Mouse (Mus musculus) lung, postnatal 0 days (tissue): ENCODE data around the gene Fam76a.

Source experiments
- CTCF ChIP-seq: IDR thresholded peaks from 2 replicates; pipeline ENCODE4 v1.5.1; 2016; ENCODE audit warnings: antibody characterized with exemption, mild to moderate bottlenecking
- EP300 ChIP-seq: IDR thresholded peaks from 2 replicates; pipeline ENCODE4 v1.6.1; 2016; ENCODE audit warnings: antibody characterized with exemption, mild to moderate bottlenecking, control low read depth

- TF ChIP-seq CTCF (peak; percentile 79), EP300 (no peak)
Observed at GRCm38 (mm10) chr4:132930784-132931183, 8.4 kb upstream of the Fam76a start.
